In the genomic region with DNA sequence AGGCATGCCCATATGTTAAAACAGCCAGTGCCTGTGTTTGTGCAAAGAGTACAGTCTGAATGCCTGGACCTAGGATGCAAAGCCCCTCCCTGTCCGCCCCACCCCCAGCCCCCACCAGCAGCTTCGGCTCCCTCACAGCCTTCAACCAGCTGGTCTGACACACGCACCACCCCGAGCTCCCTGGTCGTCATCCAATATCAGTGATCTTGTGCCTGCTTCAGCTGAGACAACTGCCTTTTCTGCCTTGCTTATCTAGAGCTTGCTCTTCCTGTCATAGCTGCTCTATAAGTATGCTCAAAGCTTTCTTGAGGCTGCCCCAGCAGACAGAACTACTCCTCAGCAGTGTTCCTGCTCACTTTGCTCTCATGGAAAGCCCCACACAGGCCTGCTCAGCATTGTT, we compare ENCODE assay signal across 10 mouse cellular contexts. TPM values are rescaled to one million over a fixed set of nuclear protein-coding genes. Genes with fewer than 3 reads are reported as not detected.
A peak's percentile ranks its signal among the peaks of the same experiment; 100 is the strongest.
DNase-seq lines count a peak whose midpoint lies in the region; ATAC-seq and TF ChIP-seq lines count a peak whose summit lies in the region.
"Had no signal": no experiment of that assay in that cellular context is flagged by ENCODE, and none has a peak within 500 bp of the region (broad histone marks: within the 10 kb centered on the region; RNA-seq: fewer than 3 reads in every experiment).

No protein-coding gene starts in this region.

- DNase-seq in layer of hippocampus, adult 2 months (ENCODE audit: low spot score in 2 of 2) = no peak
- DNase-seq in layer of hippocampus, postnatal 10 days (ENCODE audit: low spot score in 2 of 2) = no peak
- peak; percentile 21 for DNase-seq in MEL-GATA-1-ER (ENCODE audit: extremely low read depth, low read depth)
- DNase-seq in cerebellum, postnatal 36 days = peak; percentile 32 to 41
- DNase-seq: kidney, postnatal 36 days had no signal

- H3K4me2 ChIP-seq in forebrain, embryonic 15.5 days (replicated peaks) = no peak overlapping the region
- H3K4me2 ChIP-seq in forebrain, embryonic 12.5 days = no peak overlapping the region
- no peak overlapping the region for H3K4me2 ChIP-seq in neural tube, embryonic 15.5 days

- H3K4me3 ChIP-seq in forebrain, embryonic 15.5 days = no peak overlapping the region
- no peak overlapping the region for H3K4me3 ChIP-seq in forebrain, embryonic 12.5 days (replicated peaks)
- no peak overlapping the region for H3K4me3 ChIP-seq in layer of hippocampus, adult 2 months
- H3K4me3 ChIP-seq in neural tube, embryonic 15.5 days (replicated peaks) = no peak overlapping the region

- WGBS in forebrain, embryonic 15.5 days = 41% methylated on average over 5 of the region's 5 CpGs
- WGBS in forebrain, embryonic 12.5 days = 58% methylated on average over 5 of the region's 5 CpGs
- whole genome bisulfite sequencing in neural tube, embryonic 15.5 days = 59% methylated on average over 5 of the region's 5 CpGs

- peak; percentile 17; the same call in 1 of the 2 replicates for ATAC-seq in forebrain, embryonic 15.5 days (replicated peaks)
- ATAC-seq in forebrain, embryonic 12.5 days (ENCODE audit: low FRiP score) = no peak
- no peak for ATAC-seq in neural tube, embryonic 15.5 days (ENCODE audit: low FRiP score)
- ATAC-seq in monocyte, adult 5-6 weeks (replicated peaks; ENCODE audit: insufficient number of reproducible peaks, low FRiP score, low TSS enrichment, poor library complexity, severe bottlenecking) = no peak

- H3K36me3 ChIP-seq in forebrain, embryonic 15.5 days = no peaks in the 10 kb centered on the region
- no peaks in the 10 kb centered on the region for H3K36me3 ChIP-seq in forebrain, embryonic 12.5 days (replicated peaks)
- H3K36me3 ChIP-seq in neural tube, embryonic 15.5 days = no peaks in the 10 kb centered on the region

- no peaks in the 10 kb centered on the region for H3K9me3 ChIP-seq in forebrain, embryonic 15.5 days
- H3K9me3 ChIP-seq in forebrain, embryonic 12.5 days = no peaks in the 10 kb centered on the region
- no peaks in the 10 kb centered on the region for H3K9me3 ChIP-seq in neural tube, embryonic 15.5 days (replicated peaks)

- no peak overlapping the region for H3K27ac ChIP-seq in forebrain, embryonic 15.5 days (replicated peaks)
- H3K27ac ChIP-seq in forebrain, embryonic 12.5 days = no peak overlapping the region
- H3K27ac ChIP-seq in layer of hippocampus, adult 2 months = peak overlapping the region; percentile 19; the same call in 1 of the 2 replicates
- no peak overlapping the region for H3K27ac ChIP-seq in neural tube, embryonic 15.5 days (replicated peaks)

- H3K4me1 ChIP-seq in forebrain, embryonic 15.5 days = peaks cover 11% of the 10 kb centered on the region
- H3K4me1 ChIP-seq in forebrain, embryonic 12.5 days = 0 out of 2 replicates have a peak, but pooled peaks cover 4% of the 10 kb centered on the region
- H3K4me1 ChIP-seq in neural tube, embryonic 15.5 days = peaks cover 9% of the 10 kb centered on the region

- H3K27me3 ChIP-seq in forebrain, embryonic 15.5 days = no peaks in the 10 kb centered on the region
- no peaks in the 10 kb centered on the region for H3K27me3 ChIP-seq in forebrain, embryonic 12.5 days
- no peaks in the 10 kb centered on the region for H3K27me3 ChIP-seq in neural tube, embryonic 15.5 days (replicated peaks)

- no peak overlapping the region for H3K9ac ChIP-seq in forebrain, embryonic 15.5 days (replicated peaks)
- H3K9ac ChIP-seq in forebrain, embryonic 12.5 days = no peak overlapping the region
- no peak overlapping the region for H3K9ac ChIP-seq in neural tube, embryonic 15.5 days (replicated peaks)

- no peak for TF ChIP-seq CTCF in layer of hippocampus, adult 2 months (conservative IDR thresholded peaks at IDR 0.05)

RNA-seq across cellular contexts. Expression of a gene that starts 13.4 kb away (rescaled TPM):
- not detected in 2 replicates for polyA plus RNA-seq in forebrain, embryonic 15.5 days (2015; fragmentation: Nextera tagmentation; extraction: Ambion mirVana)
- not detected in 2 replicates for polyA plus RNA-seq in forebrain, embryonic 12.5 days (2016; fragmentation: Nextera tagmentation; extraction: Ambion mirVana)
- total RNA-seq in layer of hippocampus, adult 2 months (2021) = not detected
- not detected for total RNA-seq in layer of hippocampus, postnatal 10 days (2021)
- 0.14 TPM in 1 of 2 replicates, not detected in the other for polyA plus RNA-seq in neural tube, embryonic 15.5 days (2015; fragmentation: Nextera tagmentation; extraction: Ambion mirVana)
- total RNA-seq in monocyte, adult 5-6 weeks (2017) = not detected in 3 replicates
- polyA plus RNA-seq: limb, embryonic 11.5 days had no signal

RNA-seq across cellular contexts. Expression of a gene that starts 30.5 kb away (rescaled TPM):
- polyA plus RNA-seq in forebrain, embryonic 15.5 days (2015; fragmentation: Nextera tagmentation; extraction: Ambion mirVana) = 1.8 and 2.2 TPM in 2 replicates
- polyA plus RNA-seq in forebrain, embryonic 12.5 days (2016; fragmentation: Nextera tagmentation; extraction: Ambion mirVana) = 2.9 and 3.5 TPM in 2 replicates
- 1 to 10 TPM; 1.7 to 2.8 TPM for total RNA-seq in layer of hippocampus, adult 2 months (2021)
- total RNA-seq in layer of hippocampus, postnatal 10 days (2021) = 1 to 10 TPM; 4.6 to 4.9 TPM
- 1.9 and 4.5 TPM in 2 replicates for polyA plus RNA-seq in neural tube, embryonic 15.5 days (2015; fragmentation: Nextera tagmentation; extraction: Ambion mirVana)
- 2.0 to 8.9 TPM (median 4.7 TPM) in 3 replicates for total RNA-seq in monocyte, adult 5-6 weeks (2017)

Comparison
In these comparisons a context has a peak if more than half of its experiments do, and no peak if none do; other contexts are left out.
1. DNase-seq: peak in MEL-GATA-1-ER (single experiment) and cerebellum, postnatal 36 days (2 of 2); none in layer of hippocampus, adult 2 months (0 of 2) and layer of hippocampus, postnatal 10 days (0 of 2).